Mouse (Mus musculus) spleen, adult 18-20 months (tissue): ENCODE measurements at regions not wholly inside any gene's neighbourhood (a gene's known extent, or its start where the extent isn't known, plus 50 kb on each side); places are given as distances from the start of the nearest gene placed in this dataset.

ENCODE experiments used
- DNase-seq, 2 experiments: peaks; one replicate each; pipeline ENCODE4 v3.0.0; 2022; ENCODE audit warnings: mixed read lengths in 2 of 2

GRCm38 (mm10) chr13:71108175-71108574 lies 266.6 kb upstream of the Adamts16 start:
- DNase-seq: no peak

- peak in 1 of 2 experiments; percentile 11 for DNase-seq
Measured at GRCm38 (mm10) chr13:71105229-71105838, 263.7 kb upstream of the Adamts16 start.

- no peak for DNase-seq
Measured at GRCm38 (mm10) chr13:71104419-71105228, 263.0 kb upstream of the Adamts16 start.

- no peak for DNase-seq
Measured at GRCm38 (mm10) chr13:71084301-71084700, 242.7 kb upstream of the Adamts16 start.

GRCm38 (mm10) chr13:71075916-71076315 lies 234.3 kb upstream of the Adamts16 start:
- DNase-seq: no peak

- no peak for DNase-seq
Measured at GRCm38 (mm10) chr13:71074012-71074411, 232.4 kb upstream of the Adamts16 start.

- DNase-seq: no peak
Measured at GRCm38 (mm10) chr13:71068757-71069201, 227.2 kb upstream of the Adamts16 start.

GRCm38 (mm10) chr13:71068011-71068410 lies 226.4 kb upstream of the Adamts16 start:
- DNase-seq: no peak

- no peak for DNase-seq
Measured at GRCm38 (mm10) chr13:71065568-71065967, 224.0 kb upstream of the Adamts16 start.

GRCm38 (mm10) chr13:71064590-71065307 lies 223.1 kb upstream of the Adamts16 start:
- no peak for DNase-seq

- no peak for DNase-seq
Measured at GRCm38 (mm10) chr13:71053361-71054264, 212.0 kb upstream of the Adamts16 start.

GRCm38 (mm10) chr13:71050646-71051045 lies 209.0 kb upstream of the Adamts16 start:
- DNase-seq: no peak

GRCm38 (mm10) chr13:71036000-71036399 lies 194.4 kb upstream of the Adamts16 start:
- no peak for DNase-seq

GRCm38 (mm10) chr13:71034926-71035687 lies 193.5 kb upstream of the Adamts16 start:
- DNase-seq: no peak

- DNase-seq: no peak
Measured at GRCm38 (mm10) chr13:71008216-71008615, 166.6 kb upstream of the Adamts16 start.

GRCm38 (mm10) chr13:71006117-71006516 lies 164.5 kb upstream of the Adamts16 start:
- no peak for DNase-seq

- no peak for DNase-seq
Measured at GRCm38 (mm10) chr13:71003517-71003916, 161.9 kb upstream of the Adamts16 start.

- DNase-seq: peak in 1 of 2 experiments; percentile 6
Measured at GRCm38 (mm10) chr13:71001278-71001677, 159.7 kb upstream of the Adamts16 start.

- no peak for DNase-seq
Measured at GRCm38 (mm10) chr13:71000422-71001008, 158.9 kb upstream of the Adamts16 start.

- DNase-seq: no peak
Measured at GRCm38 (mm10) chr13:70993522-70993921, 151.9 kb upstream of the Adamts16 start.

GRCm38 (mm10) chr13:70989999-70990645 lies 148.5 kb upstream of the Adamts16 start:
- DNase-seq: no peak
